Comparison of ENCODE assay signal across 9 mouse cellular contexts in the genomic region with DNA sequence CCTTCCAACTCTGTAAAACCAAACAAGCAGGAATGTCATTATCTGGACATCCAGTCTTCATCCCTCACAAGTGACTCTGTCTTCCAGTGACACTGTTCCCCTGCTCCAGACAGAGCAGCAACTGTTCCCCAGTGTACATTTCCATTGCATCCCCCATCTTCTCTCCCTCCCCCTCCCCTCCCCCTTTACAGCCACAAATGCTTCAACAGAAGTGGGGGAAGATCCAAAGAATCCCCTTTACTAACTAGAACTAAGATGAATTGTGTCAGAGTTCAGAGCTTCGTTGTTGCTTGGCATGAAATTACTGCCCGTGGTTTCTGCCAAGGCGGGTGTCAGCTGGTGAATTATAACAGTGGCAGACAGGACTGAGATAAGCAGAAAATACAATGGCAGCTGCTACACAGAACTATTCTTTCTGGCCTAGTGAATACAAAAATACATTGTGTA.
DNase-seq lines count a peak whose midpoint lies in the region; ATAC-seq and TF ChIP-seq lines count a peak whose summit lies in the region.
"Had no signal": no experiment of that assay in that cellular context is flagged by ENCODE, and none has a peak within 500 bp of the region (broad histone marks: within the 10 kb centered on the region; RNA-seq: fewer than 3 reads in every experiment).

No protein-coding gene starts in this region.

- H3K4me3 ChIP-seq in forebrain, embryonic 12.5 days (replicated peaks), result no peak overlapping the region
- no peak overlapping the region for H3K4me3 ChIP-seq in forebrain, embryonic 10.5 days
- H3K4me3 ChIP-seq in heart, postnatal 0 days (ENCODE audit: low read depth, low read length), result no peak overlapping the region
- no peak overlapping the region for H3K4me3 ChIP-seq in midbrain, embryonic 11.5 days (ENCODE audit: low read depth, low read length)
- H3K4me3 ChIP-seq: stomach, embryonic 15.5 days had no signal

- ATAC-seq in forebrain, embryonic 12.5 days (ENCODE audit: low FRiP score), result peak; percentile 70
- peak; percentile 39; the same call in 1 of the 2 replicates for ATAC-seq in heart, postnatal 0 days (ENCODE audit: insufficient read depth, low read depth)
- ATAC-seq in midbrain, embryonic 11.5 days (ENCODE audit: low FRiP score), result peak; percentile 50; the same call in 1 of the 2 replicates
- ATAC-seq in activated CD4-positive, CD25-positive, alpha-beta regulatory T cell, adult 4 months, result no peak

- no peak for TF ChIP-seq EP300 in heart, postnatal 0 days (IDR thresholded peaks at IDR 0.05; ENCODE audit: low read depth)

- 35% methylated on average over 3 of the region's 3 CpGs for WGBS in forebrain, embryonic 12.5 days
- 69% methylated on average over 3 of the region's 3 CpGs for WGBS in forebrain, embryonic 10.5 days
- 5% methylated on average over 3 of the region's 3 CpGs for WGBS in heart, postnatal 0 days
- WGBS in midbrain, embryonic 11.5 days, result 43% methylated on average over 3 of the region's 3 CpGs

- H3K36me3 ChIP-seq in forebrain, embryonic 12.5 days (replicated peaks), result no peaks in the 10 kb centered on the region
- H3K36me3 ChIP-seq in forebrain, embryonic 10.5 days (replicated peaks), result no peaks in the 10 kb centered on the region
- no peaks in the 10 kb centered on the region for H3K36me3 ChIP-seq in heart, postnatal 0 days (replicated peaks; ENCODE audit: control insufficient read depth, insufficient read depth, low read length)
- H3K36me3 ChIP-seq in midbrain, embryonic 11.5 days (ENCODE audit: control insufficient read depth, insufficient read depth, low read length), result no peaks in the 10 kb centered on the region
- H3K36me3 ChIP-seq: stomach, embryonic 15.5 days had no signal

- H3K9ac ChIP-seq in forebrain, embryonic 12.5 days, result no peak overlapping the region
- H3K9ac ChIP-seq in heart, postnatal 0 days (replicated peaks; ENCODE audit: low read depth, low read length), result no peak overlapping the region
- H3K9ac ChIP-seq in midbrain, embryonic 11.5 days (ENCODE audit: low read length), result no peak overlapping the region
- H3K9ac ChIP-seq: stomach, embryonic 15.5 days had no signal

- no peak for TF ChIP-seq CTCF in heart, postnatal 0 days (IDR thresholded peaks at IDR 0.05; ENCODE audit: low read depth)

- peak overlapping the region; percentile 42; the same call in 1 of the 2 replicates for H3K27ac ChIP-seq in forebrain, embryonic 12.5 days
- H3K27ac ChIP-seq in forebrain, embryonic 10.5 days, result no peak overlapping the region
- H3K27ac ChIP-seq in heart, postnatal 0 days (ENCODE audit: low read depth), result peak overlapping the region; percentile 41; the same call in 1 of the 2 replicates
- H3K27ac ChIP-seq in midbrain, embryonic 11.5 days (ENCODE audit: low read depth, low read length), result no peak overlapping the region
- H3K27ac ChIP-seq: stomach, embryonic 15.5 days had no signal

- no peak overlapping the region for H3K4me2 ChIP-seq in forebrain, embryonic 12.5 days
- H3K4me2 ChIP-seq in heart, postnatal 0 days (ENCODE audit: low read depth, low read length), result 0 out of 2 replicates have a peak overlapping the region, but pooled peaks have one; percentile 21
- H3K4me2 ChIP-seq in midbrain, embryonic 11.5 days, result no peak overlapping the region
- H3K4me2 ChIP-seq: stomach, embryonic 15.5 days had no signal

- no peaks in the 10 kb centered on the region for H3K27me3 ChIP-seq in forebrain, embryonic 12.5 days
- H3K27me3 ChIP-seq in forebrain, embryonic 10.5 days (ENCODE audit: poor library complexity, severe bottlenecking), result no peaks in the 10 kb centered on the region
- no peaks in the 10 kb centered on the region for H3K27me3 ChIP-seq in heart, postnatal 0 days (ENCODE audit: control insufficient read depth, insufficient read depth, low read length)
- no peaks in the 10 kb centered on the region for H3K27me3 ChIP-seq in midbrain, embryonic 11.5 days (ENCODE audit: control insufficient read depth, insufficient read depth, low read length)
- H3K27me3 ChIP-seq: stomach, embryonic 15.5 days had no signal

- DNase-seq in forebrain, embryonic 10.5 days (ENCODE audit: extremely low spot score, low spot score), result no peak
- peak; percentile 31 to 44 for DNase-seq in cerebellum, adult 18-20 months
- DNase-seq in heart, postnatal 0 days (ENCODE audit: low spot score), result peak; percentile 55
- peak; percentile 44 to 62 for DNase-seq in layer of hippocampus, adult 8-10 months (ENCODE audit: low spot score in 2 of 2)
- DNase-seq in midbrain, embryonic 11.5 days (ENCODE audit: low spot score, missing footprints), result no peak
- no peak for DNase-seq in urinary bladder, adult 18-20 months (ENCODE audit: low spot score in 2 of 2)

- H3K9me3 ChIP-seq in forebrain, embryonic 12.5 days, result no peaks in the 10 kb centered on the region
- H3K9me3 ChIP-seq in forebrain, embryonic 10.5 days, result no peaks in the 10 kb centered on the region
- H3K9me3 ChIP-seq in heart, postnatal 0 days (replicated peaks; ENCODE audit: control insufficient read depth, low read length), result no peaks in the 10 kb centered on the region
- H3K9me3 ChIP-seq in midbrain, embryonic 11.5 days (ENCODE audit: control insufficient read depth, low read length), result no peaks in the 10 kb centered on the region
- H3K9me3 ChIP-seq: stomach, embryonic 15.5 days had no signal

- H3K4me1 ChIP-seq in forebrain, embryonic 12.5 days, result peaks cover 11% of the 10 kb centered on the region
- H3K4me1 ChIP-seq in forebrain, embryonic 10.5 days, result peaks cover 5% of the 10 kb centered on the region; the same call in 1 of the 2 replicates
- peaks cover 11% of the 10 kb centered on the region for H3K4me1 ChIP-seq in heart, postnatal 0 days (ENCODE audit: control insufficient read depth, insufficient read depth)
- 0 out of 2 replicates have a peak, but pooled peaks cover 5% of the 10 kb centered on the region for H3K4me1 ChIP-seq in midbrain, embryonic 11.5 days (ENCODE audit: control insufficient read depth, insufficient read depth, low read length)
- H3K4me1 ChIP-seq: stomach, embryonic 15.5 days had no signal

Comparison
In these comparisons a context has a peak if more than half of its experiments do, and no peak if none do; other contexts are left out.
1. H3K27ac ChIP-seq: peak in forebrain, embryonic 12.5 days (single experiment) and heart, postnatal 0 days (single experiment); none in forebrain, embryonic 10.5 days (single experiment) and midbrain, embryonic 11.5 days (single experiment).
2. DNase-seq: peak in cerebellum, adult 18-20 months (2 of 2), heart, postnatal 0 days (single experiment) and layer of hippocampus, adult 8-10 months (2 of 2); none in forebrain, embryonic 10.5 days (single experiment), midbrain, embryonic 11.5 days (single experiment) and urinary bladder, adult 18-20 months (0 of 2).